Mouse (Mus musculus): ENCODE results near the gene Tnfrsf9. TPM values are rescaled to one million over a fixed set of nuclear protein-coding genes. Genes with fewer than 3 reads are reported as not detected.

The Tnfrsf9 gene
- polyA plus RNA-seq (2012; fragmentation: generic; extraction: Trizol), result under 1 TPM; 0.63 to 0.71 TPM

GRCm38 (mm10) chr4:150914290-150914733 is at the start of gene Tnfrsf9, which contains the start of gene Park7:
Tnfrsf9 (plus strand) TSS chr4:150914562.
Park7 (minus strand) TSS chr4:150914437.

Other genes with a start within 250 kb of the Tnfrsf9 start
- gene Errfi1, start 60.6 kb upstream of the Tnfrsf9 start, polyA plus RNA-seq (2012; fragmentation: generic; extraction: Trizol), result 10 to 100 TPM in 1 of 2 experiments, 1 to 10 TPM in 1; 5.1 to 15.9 TPM
- 100 to 1,000 TPM; 313 to 395 TPM for gene Park7, start 125 bp upstream of the Tnfrsf9 start, polyA plus RNA-seq (2012; fragmentation: generic; extraction: Trizol)
- not detected for gene Uts2, start 82.5 kb downstream of the Tnfrsf9 start, polyA plus RNA-seq (2012; fragmentation: generic; extraction: Trizol)
- 1 to 10 TPM in 1 of 2 experiments, under 1 TPM in 1; 0.33 to 8.8 TPM for gene Per3, start 130.1 kb downstream of the Tnfrsf9 start, polyA plus RNA-seq (2012; fragmentation: generic; extraction: Trizol)
- gene Vamp3, start 143.4 kb downstream of the Tnfrsf9 start, polyA plus RNA-seq (2012; fragmentation: generic; extraction: Trizol), result 10 to 100 TPM; 11.4 to 51.8 TPM
- not detected for gene Gm13090, start 175.0 kb downstream of the Tnfrsf9 start, polyA plus RNA-seq (2012; fragmentation: generic; extraction: Trizol)